Mouse (Mus musculus) myocyte (in vitro differentiated cells): ENCODE data around the gene Mob2. TPM values are rescaled to one million over a fixed set of nuclear protein-coding genes. Genes with fewer than 3 reads are reported as not detected.

Experiments used
- H3K27me3 ChIP-seq: one replicate; pipeline ENCODE4 v1.6.1; 2011; ENCODE audit not compliant: control insufficient read depth, insufficient read depth, insufficient read length
- H3K36me3 ChIP-seq: one replicate; pipeline ENCODE4 v1.6.1; 2011; ENCODE audit not compliant: control insufficient read depth, insufficient read depth
- H3K4me2 ChIP-seq: one replicate; pipeline ENCODE4 v1.6.1; 2011; ENCODE audit warnings: low read depth, control low read depth
- H3K4me3 ChIP-seq: one replicate; pipeline ENCODE4 v1.5.1; 2011; ENCODE audit warnings: mild to moderate bottlenecking, control low read depth, moderate library complexity
- H3K79me2 ChIP-seq: one replicate; pipeline ENCODE4 v1.6.1; 2011; ENCODE audit not compliant: control insufficient read depth, insufficient read depth
- H3ac ChIP-seq: one replicate; pipeline ENCODE4 v1.6.1; 2011; ENCODE audit not compliant: control insufficient read depth, insufficient read length
- CEBPB ChIP-seq: IDR thresholded peaks from 2 replicates; pipeline ENCODE4 v1.6.1; 2011; ENCODE audit warnings: mild to moderate bottlenecking, moderate library complexity; ENCODE audit not compliant: poor library complexity, insufficient read depth, severe bottlenecking
- E2F4 ChIP-seq: IDR thresholded peaks from one replicate; pipeline ENCODE4 v1.6.1; 2011; ENCODE audit warnings: mild to moderate bottlenecking, control low read depth, moderate library complexity; ENCODE audit not compliant: insufficient read depth
- MAX ChIP-seq: IDR thresholded peaks from one replicate; pipeline ENCODE4 v1.6.1; 2011; ENCODE audit warnings: low read depth, mild to moderate bottlenecking, control low read depth
- MYOD1 ChIP-seq, 3 experiments: IDR thresholded peaks; one replicate each; pipeline ENCODE4 v1.6.1; 2011; ENCODE audit warnings: control low read depth in 2 of 3, low read depth in 2 of 3, mild to moderate bottlenecking in 2 of 3, moderate library complexity in 1 of 3; ENCODE audit not compliant: insufficient read length in 2 of 3, control insufficient read depth in 1 of 3
- MYOG ChIP-seq, 3 experiments: IDR thresholded peaks; one replicate each; pipeline ENCODE4 v1.6.1; 2011; ENCODE audit warnings: control low read depth in 2 of 3, low read depth in 2 of 3, mild to moderate bottlenecking in 2 of 3; ENCODE audit not compliant: insufficient read length in 2 of 3, control insufficient read depth in 1 of 3, insufficient read depth in 1 of 3
- POLR2A ChIP-seq: IDR thresholded peaks from one replicate; pipeline ENCODE4 v1.6.1; 2011; ENCODE audit warnings: low read depth, mild to moderate bottlenecking, control low read depth, moderate library complexity; ENCODE audit not compliant: insufficient read length
- POLR2AphosphoS2 ChIP-seq: IDR thresholded peaks from one replicate; pipeline ENCODE4 v1.6.1; 2011; ENCODE audit warnings: low read depth, control low read depth; ENCODE audit not compliant: insufficient read length
- REST ChIP-seq: IDR thresholded peaks from one replicate; pipeline ENCODE4 v1.6.1; 2011; ENCODE audit warnings: mild to moderate bottlenecking, control low read depth, moderate library complexity; ENCODE audit not compliant: insufficient read depth, insufficient read length
- SRF ChIP-seq: IDR thresholded peaks from one replicate; pipeline ENCODE4 v1.6.1; 2011; ENCODE audit warnings: low read depth; ENCODE audit not compliant: control insufficient read depth, insufficient read length
- TCF12 ChIP-seq: IDR thresholded peaks from one replicate; pipeline ENCODE4 v1.6.1; 2011; ENCODE audit warnings: mild to moderate bottlenecking, control low read depth; ENCODE audit not compliant: poor library complexity, insufficient read depth, severe bottlenecking
- TCF3 ChIP-seq: IDR thresholded peaks from one replicate; pipeline ENCODE4 v1.6.1; 2011; ENCODE audit warnings: low read depth, control low read depth; ENCODE audit not compliant: insufficient read length
- USF1 ChIP-seq: IDR thresholded peaks from one replicate; pipeline ENCODE4 v1.6.1; 2011; ENCODE audit warnings: low read depth, mild to moderate bottlenecking, control low read depth, moderate library complexity
- polyA plus RNA-seq: library from polyadenylated mRNA; unstranded; fragments of >200 nt; fragmentation: generic; extraction: Trizol; gene quantifications from one replicate; pipeline ENCODE4 v1.2.1, GENCODE M21; 2012; ENCODE audit warnings: missing spikeins

Mob2 gene
- polyA plus RNA-seq, 1 experiment = 39.2 TPM

- TF ChIP-seq TCF12 (no peak), POLR2AphosphoS2 (no peak)
- Histone ChIP-seq H3K4me2 (no peak overlapping the region), H3ac (no peak overlapping the region), H3K4me3 (no peak overlapping the region), H3K36me3 (no peaks in the 10 kb centered on the region), H3K27me3 (peaks cover 13% of the 10 kb centered on the region), H3K79me2 (no peaks in the 10 kb centered on the region)
Measured at GRCm38 (mm10) chr7:141991183-141991582, 69.7 kb downstream of the Mob2 start.

DNA sequence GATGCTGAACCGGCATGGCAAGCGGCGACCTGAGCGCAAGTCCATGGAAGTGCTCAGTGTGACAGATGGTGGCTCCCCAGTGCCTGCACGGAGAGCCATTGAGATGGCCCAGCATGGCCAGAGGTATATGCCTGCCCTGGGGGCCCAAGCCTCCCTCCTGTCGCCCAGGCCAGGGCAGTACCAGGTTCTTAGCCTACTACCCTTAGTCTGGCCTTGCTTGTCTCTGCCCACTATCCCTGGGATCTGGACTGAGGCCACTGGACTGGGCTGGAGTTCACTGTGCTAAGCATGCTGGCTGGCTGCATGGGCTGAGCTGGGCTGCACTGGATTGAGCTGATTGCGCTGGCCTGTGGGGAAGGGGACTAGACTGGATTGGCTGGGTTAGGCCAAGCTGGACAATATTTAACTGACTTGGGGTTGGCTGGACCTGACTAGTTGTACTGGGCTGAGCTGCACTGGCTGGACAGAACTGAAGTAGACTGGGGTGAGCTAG is 72.5 kb downstream of the Mob2 start:
- no peak overlapping the region for H3K4me3 ChIP-seq
- H3K27me3 ChIP-seq = peaks cover 31% of the 10 kb centered on the region
- H3ac ChIP-seq = no peak overlapping the region
- TF ChIP-seq POLR2AphosphoS2 = no peak
- TF ChIP-seq E2F4 = no peak
- no peak for TF ChIP-seq USF1
- TF ChIP-seq TCF12 = no peak
- TF ChIP-seq MYOD1 (IDR thresholded peaks at IDR 0.05; ENCODE audit: control insufficient read depth in 1 of 3, insufficient read length in 2 of 3, low read depth in 2 of 3) = no peak
- TF ChIP-seq MAX = no peak
- TF ChIP-seq CEBPB = no peak
- TF ChIP-seq TCF3 = no peak
- no peak for TF ChIP-seq SRF
- TF ChIP-seq MYOG (IDR thresholded peaks at IDR 0.05; ENCODE audit: control insufficient read depth in 1 of 3, insufficient read depth in 1 of 3, insufficient read length in 2 of 3, low read depth in 2 of 3) = no peak
- no peak for TF ChIP-seq REST
- H3K79me2 ChIP-seq = no peaks in the 10 kb centered on the region
- H3K4me2 ChIP-seq = no peak overlapping the region
- H3K36me3 ChIP-seq = no peaks in the 10 kb centered on the region

DNA sequence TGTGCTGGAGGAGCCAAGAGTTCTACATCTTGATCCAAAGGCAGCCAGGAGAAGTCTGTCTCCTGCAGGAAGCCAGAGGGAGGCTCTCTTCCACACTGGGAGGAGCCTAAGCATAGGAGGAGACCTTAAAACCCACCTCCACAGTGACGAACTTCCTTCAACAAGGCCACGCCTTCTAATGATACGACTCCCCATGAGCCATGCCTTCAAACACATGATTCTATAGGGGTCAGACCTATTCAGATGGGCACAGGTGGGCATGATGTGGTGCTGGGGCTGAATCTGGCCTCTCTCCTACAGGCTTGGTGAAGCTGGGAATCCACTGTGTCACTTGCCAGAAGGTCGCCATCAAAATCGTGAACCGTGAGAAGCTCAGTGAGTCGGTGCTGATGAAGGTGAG is 79.6 kb downstream of the Mob2 start:
- Histone ChIP-seq H3K27me3 (peaks cover 18% of the 10 kb centered on the region), H3K79me2 (no peaks in the 10 kb centered on the region), H3K4me3 (no peak overlapping the region), H3K4me2 (no peak overlapping the region), H3ac (no peak overlapping the region), H3K36me3 (no peaks in the 10 kb centered on the region)
- TF ChIP-seq SRF = no peak
- no peak for TF ChIP-seq MAX
- no peak for TF ChIP-seq MYOG (IDR thresholded peaks at IDR 0.05; ENCODE audit: control insufficient read depth in 1 of 3, insufficient read depth in 1 of 3, insufficient read length in 2 of 3, low read depth in 2 of 3)
- no peak for TF ChIP-seq TCF3
- no peak for TF ChIP-seq CEBPB
- no peak for TF ChIP-seq REST
- no peak for TF ChIP-seq TCF12
- TF ChIP-seq E2F4 = no peak
- no peak for TF ChIP-seq POLR2A
- TF ChIP-seq POLR2AphosphoS2 = no peak
- no peak for TF ChIP-seq MYOD1 (IDR thresholded peaks at IDR 0.05; ENCODE audit: control insufficient read depth in 1 of 3, insufficient read length in 2 of 3, low read depth in 2 of 3)
- no peak for TF ChIP-seq USF1

DNA sequence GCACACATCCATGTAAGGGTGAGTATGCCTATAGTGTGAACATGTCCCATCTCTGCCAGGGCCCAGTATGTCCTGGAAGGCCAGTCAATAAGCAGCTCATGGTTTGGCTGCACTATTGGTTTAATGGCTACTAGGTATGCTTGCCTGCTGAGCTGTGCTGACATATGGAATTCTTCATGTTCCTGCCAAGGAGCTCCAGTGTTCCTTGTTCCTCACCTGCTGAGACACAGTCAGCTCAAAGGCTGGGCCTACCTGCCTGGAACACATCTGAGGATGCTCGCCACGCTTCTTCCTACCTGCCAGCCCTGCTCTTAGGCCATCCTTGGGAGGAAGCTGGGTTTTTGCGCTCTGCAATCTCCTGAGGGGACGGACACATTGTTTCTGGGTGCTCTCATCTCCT is 81.6 kb downstream of the Mob2 start:
- Histone ChIP-seq H3ac (no peak overlapping the region), H3K4me2 (no peak overlapping the region), H3K79me2 (no peaks in the 10 kb centered on the region), H3K4me3 (no peak overlapping the region), H3K36me3 (no peaks in the 10 kb centered on the region), H3K27me3 (no peaks in the 10 kb centered on the region)
- TF ChIP-seq USF1 (no peak), MYOD1 (IDR thresholded peaks at IDR 0.05; ENCODE audit: control insufficient read depth in 1 of 3, insufficient read length in 2 of 3, low read depth in 2 of 3) (no peak), CEBPB (no peak), TCF3 (no peak), SRF (no peak)

DNA sequence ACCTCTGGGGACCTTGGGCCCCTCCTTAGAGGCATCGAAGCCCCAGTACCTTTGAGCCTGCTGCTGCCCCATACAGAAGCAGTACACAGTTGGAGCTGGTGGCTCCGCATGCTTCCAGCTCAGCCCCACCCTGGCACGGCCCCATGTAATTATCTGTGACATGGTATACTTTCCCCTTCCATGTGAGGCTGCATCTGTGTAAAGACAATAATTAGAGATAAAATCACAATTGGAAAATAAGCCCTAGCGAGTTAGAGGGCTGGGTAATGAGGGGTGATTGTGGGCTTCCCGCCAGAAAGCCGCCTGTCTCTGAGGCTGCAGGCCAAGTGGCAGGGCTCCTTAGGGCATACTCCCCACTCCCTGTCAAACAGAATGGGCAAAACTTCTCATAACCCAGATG is 82.9 kb downstream of the Mob2 start:
- H3ac ChIP-seq = no peak overlapping the region
- no peaks in the 10 kb centered on the region for H3K27me3 ChIP-seq
- no peaks in the 10 kb centered on the region for H3K79me2 ChIP-seq
- H3K4me2 ChIP-seq = no peak overlapping the region
- no peak overlapping the region for H3K4me3 ChIP-seq
- TF ChIP-seq USF1 (no peak), E2F4 (no peak), POLR2AphosphoS2 (no peak), TCF3 (no peak), TCF12 (no peak), SRF (no peak), CEBPB (no peak), MAX (no peak), MYOD1 (IDR thresholded peaks at IDR 0.05; ENCODE audit: control insufficient read depth in 1 of 3, insufficient read length in 2 of 3, low read depth in 2 of 3) (no peak), POLR2A (no peak), MYOG (IDR thresholded peaks at IDR 0.05; ENCODE audit: control insufficient read depth in 1 of 3, insufficient read depth in 1 of 3, insufficient read length in 2 of 3, low read depth in 2 of 3) (no peak), REST (no peak)
- H3K36me3 ChIP-seq = no peaks in the 10 kb centered on the region
